Mouse (Mus musculus) embryonic facial prominence, embryonic 15.5 days (tissue): ENCODE results near the gene C5ar2. TPM values are rescaled to one million over a fixed set of nuclear protein-coding genes. Genes with fewer than 3 reads are reported as not detected.

Experiments used
- ATAC-seq: fragments of 200-750 bp; cut with Nextera tagmentation; 2 replicates; pipeline ENCODE4 v1.8.0; 2017; ENCODE audit warnings: low read depth, moderate TSS enrichment; ENCODE audit not compliant: insufficient number of reproducible peaks, low FRiP score, low TSS enrichment
- H3K27ac ChIP-seq: fragments of 300-500 bp; sonication (generic); replicated peaks from 2 replicates; pipeline ENCODE4 v1.5.1; 2015; ENCODE audit warnings: mild to moderate bottlenecking, inconsistent platforms
- H3K27me3 ChIP-seq: fragments of 300-500 bp; sonication (generic); 2 replicates; pipeline ENCODE4 v1.6.1; 2015; ENCODE audit warnings: inconsistent platforms
- H3K36me3 ChIP-seq: fragments of 300-500 bp; sonication (generic); 2 replicates; pipeline ENCODE4 v1.6.1; 2015; ENCODE audit warnings: mild to moderate bottlenecking, inconsistent platforms
- H3K4me1 ChIP-seq: fragments of 300-500 bp; sonication (generic); 2 replicates; pipeline ENCODE4 v1.6.1; 2015; ENCODE audit warnings: inconsistent platforms
- H3K4me2 ChIP-seq: fragments of 300-500 bp; sonication (generic); replicated peaks from 2 replicates; pipeline ENCODE4 v1.6.1; 2015; ENCODE audit warnings: mild to moderate bottlenecking, inconsistent platforms
- H3K4me3 ChIP-seq: fragments of 300-500 bp; sonication (generic); replicated peaks from 2 replicates; pipeline ENCODE4 v1.5.1; 2015; ENCODE audit warnings: mild to moderate bottlenecking, inconsistent platforms
- H3K9ac ChIP-seq: fragments of 300-500 bp; sonication (generic); 2 replicates; pipeline ENCODE4 v1.6.1; 2015; ENCODE audit warnings: inconsistent platforms
- H3K9me3 ChIP-seq: fragments of 300-500 bp; sonication (generic); replicated peaks from 2 replicates; pipeline ENCODE4 v1.6.1; 2016; ENCODE audit warnings: inconsistent platforms
- WGBS: fragments of 180-500 bp; shearing (Covaris S2); methylation state at CpG from one replicate; pipeline ENCODE4 v1.1.7; 2015; 5-methylcytosine and 5-hydroxymethylcytosine counted together
- polyA plus RNA-seq: library from polyadenylated mRNA; unstranded; fragments of >200 nt; fragmentation: Nextera tagmentation; extraction: Ambion mirVana; gene quantifications from 2 replicates; pipeline ENCODE4 v1.2.1, GENCODE M21; 2015

C5ar2 gene
- polyA plus RNA-seq, 1 experiment from 2014 or later, result 0.35 TPM

DNA sequence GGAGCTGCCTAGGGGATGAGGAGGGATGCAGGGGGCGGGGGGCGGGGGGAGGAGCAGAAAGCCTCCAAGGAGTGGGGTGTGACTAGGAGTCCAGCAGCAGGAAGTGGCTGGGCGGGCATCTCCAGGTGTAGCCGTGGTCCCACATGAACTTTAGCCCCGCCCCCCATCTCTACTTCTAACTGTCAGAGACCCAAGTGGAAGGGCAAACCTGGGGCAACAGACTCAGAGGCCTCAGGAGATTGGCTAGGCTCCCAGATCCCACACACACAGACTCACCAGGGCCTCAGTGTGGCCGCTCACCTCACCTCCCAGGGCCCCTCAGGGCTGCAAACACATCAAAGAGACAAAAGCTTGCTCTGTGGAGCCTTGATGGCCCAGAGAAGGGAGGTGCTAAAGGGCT, 47.3 kb downstream of the C5ar2 start:
- Histone ChIP-seq H3K4me3 (no peak overlapping the region), H3K4me2 (no peak overlapping the region), H3K4me1 (no peaks in the 10 kb centered on the region), H3K9ac (no peak overlapping the region), H3K27me3 (no peaks in the 10 kb centered on the region), H3K9me3 (no peaks in the 10 kb centered on the region), H3K27ac (no peak overlapping the region), H3K36me3 (peaks cover 57% of the 10 kb centered on the region)
- ATAC-seq, result no peak
- 58% methylated on average over 5 of the region's 6 CpGs for WGBS

DNA sequence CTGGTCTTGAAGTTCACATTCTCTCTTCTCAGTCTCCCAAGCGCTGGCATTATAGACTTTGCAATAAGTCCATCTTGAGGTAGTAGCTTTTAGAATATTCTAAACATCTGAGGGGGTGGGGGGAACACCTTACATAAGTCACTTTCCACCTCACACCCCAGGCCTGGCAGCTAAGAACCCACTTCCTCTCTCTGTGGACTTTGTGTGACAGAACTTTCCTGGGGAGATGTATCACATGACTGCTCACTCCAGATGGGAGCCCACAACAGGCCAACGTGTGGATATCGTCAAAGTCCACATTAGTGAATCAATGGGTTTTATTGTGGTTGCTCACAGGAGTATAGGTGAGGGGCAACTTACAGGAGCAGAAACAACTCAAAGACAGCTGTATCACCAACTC, 50.3 kb downstream of the C5ar2 start:
- ATAC-seq, result no peak
- Histone ChIP-seq H3K4me1 (no peaks in the 10 kb centered on the region), H3K4me3 (no peak overlapping the region), H3K27me3 (no peaks in the 10 kb centered on the region), H3K27ac (no peak overlapping the region), H3K9ac (no peak overlapping the region), H3K4me2 (no peak overlapping the region), H3K9me3 (no peaks in the 10 kb centered on the region), H3K36me3 (peaks cover 36% of the 10 kb centered on the region)
- 39% methylated on average over 3 of the region's 3 CpGs for WGBS

DNA sequence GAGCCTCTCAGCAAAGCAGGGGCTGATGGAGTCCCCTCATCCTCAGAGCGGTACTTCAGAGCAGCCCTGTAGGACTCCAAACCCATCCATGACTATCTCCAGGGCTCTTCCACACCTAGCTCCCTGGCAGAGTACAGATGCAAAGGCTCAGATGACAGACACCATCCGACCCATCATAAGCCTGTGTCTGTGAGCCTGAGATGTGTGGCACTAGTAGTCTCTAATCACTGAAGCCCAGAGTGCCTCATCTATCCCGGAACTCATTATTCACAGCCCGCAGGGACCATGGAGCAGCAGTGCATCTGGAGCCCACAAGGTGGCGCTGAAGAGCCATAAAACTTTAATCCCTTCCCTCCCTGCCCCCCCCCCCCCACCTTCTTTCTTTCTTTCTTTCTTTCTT, 51.6 kb downstream of the C5ar2 start:
- WGBS, result 15% methylated on average over 5 of the region's 5 CpGs
- ATAC-seq, result peak; percentile 44; the same call in 1 of the 2 replicates
- no peaks in the 10 kb centered on the region for H3K9me3 ChIP-seq
- no peak overlapping the region for H3K4me2 ChIP-seq
- H3K27ac ChIP-seq, result no peak overlapping the region
- no peak overlapping the region for H3K4me3 ChIP-seq
- H3K36me3 ChIP-seq, result peaks cover 22% of the 10 kb centered on the region; the same call in 1 of the 2 replicates
- H3K27me3 ChIP-seq, result no peaks in the 10 kb centered on the region
- H3K4me1 ChIP-seq, result no peaks in the 10 kb centered on the region
- no peak overlapping the region for H3K9ac ChIP-seq

DNA sequence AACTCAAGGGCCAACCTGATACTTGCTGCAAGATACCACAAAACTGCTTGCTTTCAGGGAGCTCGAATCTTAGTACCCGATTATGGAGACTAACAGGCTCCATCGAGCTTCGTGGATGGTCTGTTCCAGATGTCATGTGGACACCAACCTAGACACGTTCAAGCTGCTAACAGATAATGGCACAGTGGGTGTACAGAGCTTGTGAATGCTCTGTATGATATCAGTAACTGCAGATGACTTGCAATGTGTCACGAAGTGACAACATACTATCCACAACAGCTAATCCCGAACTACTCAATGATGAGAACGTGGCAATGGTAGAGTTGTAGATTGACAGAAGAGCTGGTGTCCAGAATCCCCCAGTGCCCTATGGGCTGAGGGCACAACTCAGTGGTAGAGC, 56.5 kb downstream of the C5ar2 start:
- H3K36me3 ChIP-seq, result peaks cover 20% of the 10 kb centered on the region
- H3K4me3 ChIP-seq, result no peak overlapping the region
- no peak overlapping the region for H3K4me2 ChIP-seq
- ATAC-seq, result no peak
- 82% methylated on average over 8 of the region's 8 CpGs for WGBS
- H3K4me1 ChIP-seq, result no peaks in the 10 kb centered on the region
- no peak overlapping the region for H3K9ac ChIP-seq
- no peaks in the 10 kb centered on the region for H3K9me3 ChIP-seq
- H3K27me3 ChIP-seq, result no peaks in the 10 kb centered on the region
- H3K27ac ChIP-seq, result no peak overlapping the region

Other genes starting within 250 kb of the C5ar2 start
- 9.4 and 10.3 TPM in 2 replicates for gene Bicra, start 196.2 kb downstream of the C5ar2 start, polyA plus RNA-seq
- gene Zfp541, start 182.3 kb downstream of the C5ar2 start, polyA plus RNA-seq, result 0.13 and 0.15 TPM in 2 replicates
- 244 and 245 TPM in 2 replicates for gene Napa, start 145.7 kb downstream of the C5ar2 start, polyA plus RNA-seq
- 31.1 and 33.9 TPM in 2 replicates for gene Kptn, start 124.3 kb downstream of the C5ar2 start, polyA plus RNA-seq
- 0.25 and 0.35 TPM in 2 replicates for gene Slc8a2, start 114.3 kb downstream of the C5ar2 start, polyA plus RNA-seq
- gene Meis3, start 69.1 kb downstream of the C5ar2 start, polyA plus RNA-seq, result 47.6 and 51.5 TPM in 2 replicates
- 14.5 and 15.5 TPM in 2 replicates for gene Dhx34, start 22.1 kb downstream of the C5ar2 start, polyA plus RNA-seq
- gene C5ar1, start 15.4 kb upstream of the C5ar2 start, polyA plus RNA-seq, result 4.4 and 4.5 TPM in 2 replicates
- 29.6 and 32.8 TPM in 2 replicates for gene Inafm1, start 29.5 kb upstream of the C5ar2 start, polyA plus RNA-seq
- 27.0 and 31.1 TPM in 2 replicates for gene Ccdc9, start 42.6 kb upstream of the C5ar2 start, polyA plus RNA-seq
- gene Bbc3, start 64.2 kb upstream of the C5ar2 start, polyA plus RNA-seq, result 5.1 and 7.5 TPM in 2 replicates
- 291 and 292 TPM in 2 replicates for gene Sae1, start 143.7 kb upstream of the C5ar2 start, polyA plus RNA-seq
- 16.9 and 17.0 TPM in 2 replicates for gene Zc3h4, start 156.8 kb upstream of the C5ar2 start, polyA plus RNA-seq
- gene Tmem160, start 208.6 kb upstream of the C5ar2 start, polyA plus RNA-seq, result 48.6 and 49.6 TPM in 2 replicates
- gene Npas1, start 233.6 kb upstream of the C5ar2 start, polyA plus RNA-seq, result 0.33 and 0.47 TPM in 2 replicates